ENCODE assay signal across 8 mouse cellular contexts in genomic region chr10:71158940-71159675, GRCm38 (mm10). TPM values are rescaled to one million over a fixed set of nuclear protein-coding genes. Genes with fewer than 3 reads are reported as not detected.
DNase-seq lines count a peak whose midpoint lies in the region; ATAC-seq and TF ChIP-seq lines count a peak whose summit lies in the region.

No protein-coding gene starts in this region.

- no peak overlapping the region for H3K27ac ChIP-seq in thymus, adult 2 months (ENCODE audit: control insufficient read depth, insufficient read depth, low read length)
- H3K27ac ChIP-seq in embryonic facial prominence, embryonic 15.5 days (replicated peaks), result peak overlapping the region; percentile 89
- peak overlapping the region; percentile 54; the same call in 1 of the 2 replicates for H3K27ac ChIP-seq in heart, embryonic 11.5 days (ENCODE audit: low read depth, low read length)
- H3K27ac ChIP-seq in kidney, embryonic 14.5 days (ENCODE audit: low read depth, low read length), result peak overlapping the region; percentile 53; the same call in 1 of the 2 replicates
- H3K27ac ChIP-seq in liver, embryonic 16.5 days (ENCODE audit: low read length), result no peak overlapping the region
- no peak overlapping the region; the same call in 1 of the 2 replicates for H3K27ac ChIP-seq in neural tube, embryonic 15.5 days (replicated peaks)

- TF ChIP-seq POLR2A in thymus, adult 2 months (IDR thresholded peaks at IDR 0.05; ENCODE audit: control insufficient read depth, extremely low read depth, insufficient read depth, low read length, poor library complexity), result no peak

- no peak for TF ChIP-seq CTCF in thymus, adult 2 months (IDR thresholded peaks at IDR 0.05; ENCODE audit: borderline replicate concordance, control insufficient read depth, extremely low read depth, insufficient read depth, low read length, poor library complexity)

- 5% methylated on average over 65 of the region's 65 CpGs for WGBS in thymus, adult 2 months
- under 1% methylated on average over 56 of the region's 65 CpGs for WGBS in embryonic facial prominence, embryonic 15.5 days
- under 1% methylated on average over 65 of the region's 65 CpGs for WGBS in heart, embryonic 11.5 days (ENCODE audit: insufficient replicate concordance)
- WGBS in kidney, embryonic 14.5 days, result under 1% methylated on average over 46 of the region's 65 CpGs
- WGBS in liver, embryonic 16.5 days (ENCODE audit: insufficient replicate concordance), result 2% methylated on average over 53 of the region's 65 CpGs
- under 1% methylated on average over 61 of the region's 65 CpGs for WGBS in neural tube, embryonic 15.5 days

- peak overlapping the region; percentile 6; the same call in 1 of the 2 replicates for H3K4me3 ChIP-seq in thymus, adult 2 months (ENCODE audit: control insufficient read depth, insufficient read depth, low read length)
- H3K4me3 ChIP-seq in embryonic facial prominence, embryonic 15.5 days (replicated peaks), result peak overlapping the region; percentile 79
- H3K4me3 ChIP-seq in heart, embryonic 11.5 days (ENCODE audit: low read depth, low read length), result peak overlapping the region; percentile 73
- H3K4me3 ChIP-seq in kidney, embryonic 14.5 days (ENCODE audit: low read length), result peak overlapping the region; percentile 76
- H3K4me3 ChIP-seq in liver, embryonic 16.5 days (ENCODE audit: low read depth, low read length), result peak overlapping the region; percentile 60
- peak overlapping the region; percentile 73 for H3K4me3 ChIP-seq in neural tube, embryonic 15.5 days (replicated peaks)

- H3K9ac ChIP-seq in embryonic facial prominence, embryonic 15.5 days, result peak overlapping the region; percentile 69
- peak overlapping the region; percentile 78 for H3K9ac ChIP-seq in heart, embryonic 11.5 days (ENCODE audit: low read depth, low read length)
- peak overlapping the region; percentile 85 for H3K9ac ChIP-seq in kidney, embryonic 14.5 days (ENCODE audit: low read depth, low read length)
- peak overlapping the region; percentile 39 for H3K9ac ChIP-seq in liver, embryonic 16.5 days (ENCODE audit: low read depth, low read length)
- peak overlapping the region; percentile 68 for H3K9ac ChIP-seq in neural tube, embryonic 15.5 days (replicated peaks)

- no peaks in the 10 kb centered on the region for H3K4me1 ChIP-seq in thymus, adult 2 months (replicated peaks; ENCODE audit: control insufficient read depth, insufficient read depth, low read length)
- H3K4me1 ChIP-seq in embryonic facial prominence, embryonic 15.5 days, result peaks cover 9% of the 10 kb centered on the region; the same call in 1 of the 2 replicates
- H3K4me1 ChIP-seq in heart, embryonic 11.5 days (ENCODE audit: control insufficient read depth, insufficient read depth, low read length), result no peaks in the 10 kb centered on the region
- peaks cover 11% of the 10 kb centered on the region for H3K4me1 ChIP-seq in kidney, embryonic 14.5 days (ENCODE audit: control insufficient read depth, insufficient read depth, low read length)
- no peaks in the 10 kb centered on the region; the same call in 1 of the 2 replicates for H3K4me1 ChIP-seq in liver, embryonic 16.5 days (ENCODE audit: control insufficient read depth, low read depth, low read length)
- peaks cover 11% of the 10 kb centered on the region for H3K4me1 ChIP-seq in neural tube, embryonic 15.5 days

- ATAC-seq in embryonic facial prominence, embryonic 15.5 days (ENCODE audit: insufficient number of reproducible peaks, low FRiP score, low TSS enrichment, low read depth), result peak; percentile 69
- ATAC-seq in heart, embryonic 11.5 days (replicated peaks; ENCODE audit: insufficient number of reproducible peaks, low FRiP score, low TSS enrichment), result peak; percentile 75
- ATAC-seq in kidney, embryonic 14.5 days (ENCODE audit: low FRiP score, low TSS enrichment), result peak; percentile 88
- ATAC-seq in liver, embryonic 16.5 days (ENCODE audit: low read depth), result peak; percentile 56
- ATAC-seq in neural tube, embryonic 15.5 days (ENCODE audit: low FRiP score), result peak; percentile 86

- DNase-seq in thymus, adult 2 months, result no peak
- DNase-seq in thymus, adult 18-20 months, result no peak
- DNase-seq in c-Kit-positive CD71-positive TER-119-positive erythroid progenitor cells, embryonic 14.5 days (ENCODE audit: low spot score), result no peak

- H3K4me2 ChIP-seq in embryonic facial prominence, embryonic 15.5 days (replicated peaks), result peak overlapping the region; percentile 92
- peak overlapping the region; percentile 79 for H3K4me2 ChIP-seq in heart, embryonic 11.5 days
- H3K4me2 ChIP-seq in kidney, embryonic 14.5 days (replicated peaks; ENCODE audit: low read depth, low read length), result peak overlapping the region; percentile 85
- peak overlapping the region; percentile 54 for H3K4me2 ChIP-seq in liver, embryonic 16.5 days (ENCODE audit: low read depth, low read length)
- H3K4me2 ChIP-seq in neural tube, embryonic 15.5 days, result peak overlapping the region; percentile 99

- H3K9me3 ChIP-seq in embryonic facial prominence, embryonic 15.5 days (replicated peaks), result no peaks in the 10 kb centered on the region
- H3K9me3 ChIP-seq in heart, embryonic 11.5 days (replicated peaks; ENCODE audit: control insufficient read depth, low read length), result no peaks in the 10 kb centered on the region
- H3K9me3 ChIP-seq in kidney, embryonic 14.5 days (ENCODE audit: control insufficient read depth, low read length), result no peaks in the 10 kb centered on the region
- no peaks in the 10 kb centered on the region for H3K9me3 ChIP-seq in liver, embryonic 16.5 days (replicated peaks; ENCODE audit: control insufficient read depth, low read length)
- no peaks in the 10 kb centered on the region for H3K9me3 ChIP-seq in neural tube, embryonic 15.5 days (replicated peaks)

- no peaks in the 10 kb centered on the region for H3K36me3 ChIP-seq in thymus, adult 2 months (ENCODE audit: control insufficient read depth, insufficient read depth, low read length)
- no peaks in the 10 kb centered on the region for H3K36me3 ChIP-seq in embryonic facial prominence, embryonic 15.5 days
- no peaks in the 10 kb centered on the region for H3K36me3 ChIP-seq in heart, embryonic 11.5 days (ENCODE audit: control insufficient read depth, insufficient read depth, low read length)
- H3K36me3 ChIP-seq in kidney, embryonic 14.5 days (ENCODE audit: control insufficient read depth, insufficient read depth, low read length), result no peaks in the 10 kb centered on the region
- no peaks in the 10 kb centered on the region for H3K36me3 ChIP-seq in liver, embryonic 16.5 days (ENCODE audit: control insufficient read depth, insufficient read depth)
- no peaks in the 10 kb centered on the region for H3K36me3 ChIP-seq in neural tube, embryonic 15.5 days

- no peaks in the 10 kb centered on the region for H3K27me3 ChIP-seq in thymus, adult 2 months (ENCODE audit: control insufficient read depth, insufficient read depth, low read length)
- peaks cover 9% of the 10 kb centered on the region; the same call in 1 of the 2 replicates for H3K27me3 ChIP-seq in embryonic facial prominence, embryonic 15.5 days
- H3K27me3 ChIP-seq in heart, embryonic 11.5 days (ENCODE audit: control insufficient read depth, insufficient read depth, low read length), result peaks cover 9% of the 10 kb centered on the region; the same call in 1 of the 2 replicates
- H3K27me3 ChIP-seq in kidney, embryonic 14.5 days (ENCODE audit: control insufficient read depth, insufficient read depth, low read length), result peaks cover 3% of the 10 kb centered on the region; the same call in 1 of the 2 replicates
- peaks cover 27% of the 10 kb centered on the region for H3K27me3 ChIP-seq in liver, embryonic 16.5 days (ENCODE audit: control insufficient read depth, insufficient read depth, low read depth, low read length)
- H3K27me3 ChIP-seq in neural tube, embryonic 15.5 days (replicated peaks), result peaks cover 10% of the 10 kb centered on the region

RNA-seq across cellular contexts. Expression of gene Bicc1, which starts 0.4 kb away (rescaled TPM):
- 2.7 and 3.2 TPM in 2 replicates for polyA plus RNA-seq in thymus, adult 2 months (2012; rRNA removed)
- 37.5 and 40.8 TPM in 2 replicates for polyA plus RNA-seq in embryonic facial prominence, embryonic 15.5 days (2015; fragmentation: Nextera tagmentation; extraction: Ambion mirVana)
- polyA plus RNA-seq in heart, embryonic 11.5 days (2014; fragmentation: Nextera tagmentation; extraction: Ambion mirVana), result 14.1 and 14.8 TPM in 2 replicates
- polyA plus RNA-seq in kidney, embryonic 14.5 days (2014; fragmentation: Nextera tagmentation; extraction: Ambion mirVana), result 27.7 and 40.7 TPM in 2 replicates
- polyA plus RNA-seq in liver, embryonic 16.5 days (2015; fragmentation: Nextera tagmentation; extraction: Ambion mirVana), result 3.0 and 3.5 TPM in 2 replicates
- 5.8 and 8.4 TPM in 2 replicates for polyA plus RNA-seq in neural tube, embryonic 15.5 days (2015; fragmentation: Nextera tagmentation; extraction: Ambion mirVana)

Comparison
In these comparisons a context has a peak if more than half of its experiments do, and no peak if none do; other contexts are left out.
1. H3K27ac ChIP-seq: peak in embryonic facial prominence, embryonic 15.5 days (single experiment), heart, embryonic 11.5 days (single experiment) and kidney, embryonic 14.5 days (single experiment); none in thymus, adult 2 months (single experiment), liver, embryonic 16.5 days (single experiment) and neural tube, embryonic 15.5 days (single experiment).
2. H3K4me3 ChIP-seq: peak in every context shown above with its lines; median percentile 79 in embryonic facial prominence, embryonic 15.5 days; 76 in kidney, embryonic 14.5 days; 73 in heart, embryonic 11.5 days; 73 in neural tube, embryonic 15.5 days; 60 in liver, embryonic 16.5 days; 6 in thymus, adult 2 months.
3. Peak in every context shown above with its lines, with median percentiles within 50 percentile points of each other: ATAC-seq, H3K4me2 ChIP-seq and H3K9ac ChIP-seq.